Mouse (Mus musculus) thymus, postnatal 14 days (tissue): ENCODE measurements around the gene Noxo1.
A peak's percentile ranks its signal among the peaks of the same experiment; 100 is the strongest.
"Not testable (repeated sequence)": the region's sequence is repeated elsewhere in the genome, so short reads cannot be mapped to it uniquely, and the experiment has no call there.

Experiments
- DNase-seq: peaks from one replicate; pipeline ENCODE4 v3.0.0; 2021

Gene Noxo1

DNA sequence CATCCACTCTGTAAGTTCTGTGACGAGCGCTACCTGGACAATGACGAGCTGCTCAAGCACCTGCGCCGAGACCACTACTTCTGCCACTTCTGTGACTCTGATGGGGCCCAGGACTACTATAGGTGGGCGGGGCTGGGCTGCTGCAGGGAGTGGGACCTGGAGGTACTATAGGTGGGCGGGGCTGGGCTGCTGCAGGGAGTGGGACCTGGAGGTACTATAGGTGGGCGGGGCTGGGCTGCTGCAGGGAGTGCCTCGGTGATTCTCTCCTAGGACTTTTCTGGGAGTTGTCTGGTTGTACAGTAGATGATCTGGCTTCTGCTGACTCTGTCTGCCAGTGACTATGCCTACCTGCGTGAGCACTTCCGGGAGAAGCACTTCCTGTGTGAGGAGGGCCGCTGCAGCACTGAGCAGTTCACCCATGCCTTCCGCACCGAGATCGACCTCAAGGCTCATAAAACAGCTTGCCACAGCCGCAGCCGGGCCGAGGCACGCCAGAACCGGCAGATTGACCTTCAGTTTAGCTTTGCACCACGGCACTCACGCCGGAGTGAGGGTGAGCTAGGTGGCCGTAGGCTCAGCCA, 18.4 kb upstream of the Noxo1 start:
- DNase-seq: no peak

DNA sequence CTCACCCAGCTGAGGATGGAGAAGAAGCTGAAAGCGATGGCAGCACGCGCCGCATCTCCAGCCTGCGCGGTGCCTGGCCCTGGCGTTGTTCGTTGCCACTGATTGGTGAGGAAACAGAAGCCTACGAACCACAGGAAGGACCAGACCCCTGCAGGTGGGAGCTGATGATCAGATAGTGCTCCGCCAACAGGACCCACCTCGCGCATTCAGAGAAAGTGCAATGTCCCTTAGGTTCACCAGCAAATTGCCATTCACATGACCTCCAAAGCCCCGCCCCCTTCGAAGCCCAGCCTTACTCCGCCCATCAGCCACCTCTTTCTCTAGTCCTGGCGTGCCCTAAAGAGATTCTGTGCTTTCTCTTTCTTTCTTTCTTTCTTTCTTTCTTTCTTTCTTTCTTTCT, 9.5 kb upstream of the Noxo1 start:
- DNase-seq: peak; percentile 59

DNA sequence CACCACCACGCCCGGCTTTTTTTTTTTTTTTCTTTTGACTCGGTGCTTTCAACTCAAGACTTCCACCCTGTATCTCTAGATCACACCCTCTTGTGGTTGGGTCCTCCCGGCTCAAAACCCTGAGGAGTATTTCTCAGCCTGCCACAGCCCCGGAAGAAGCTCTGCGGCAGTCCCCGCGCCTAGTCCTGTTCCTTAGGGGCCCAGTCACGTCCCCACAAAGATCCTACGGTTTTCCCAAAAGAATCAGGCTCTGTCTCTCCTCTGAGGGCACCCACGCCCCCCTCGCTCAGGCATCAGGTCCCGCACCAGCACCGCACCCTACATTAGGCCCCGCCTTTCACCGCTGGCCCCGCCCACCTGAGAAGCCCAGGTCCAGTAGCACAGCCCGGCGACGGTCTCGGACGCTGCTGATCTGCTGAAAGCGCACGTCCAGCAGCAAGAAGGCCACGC, 8.9 kb upstream of the Noxo1 start:
- DNase-seq: peak; percentile 72

DNA sequence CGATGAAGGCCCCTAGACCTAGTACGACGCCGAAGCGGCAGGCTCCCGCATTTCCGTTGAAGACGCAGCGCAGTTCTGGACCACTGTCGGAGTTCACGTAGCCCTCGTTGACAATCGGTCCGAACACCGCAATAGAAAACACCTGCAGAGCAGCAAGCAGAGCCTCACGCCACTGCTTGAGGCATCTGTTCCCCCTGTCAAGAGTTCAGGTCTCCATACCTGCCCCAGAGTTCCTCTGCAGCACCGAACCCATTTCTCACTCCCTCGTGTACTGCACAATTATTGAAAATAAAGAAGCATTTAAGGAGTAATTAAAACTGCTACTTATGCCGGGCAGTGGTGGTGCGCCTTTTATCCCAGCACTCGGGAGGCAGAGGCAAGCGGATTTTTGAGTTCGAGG, 8.4 kb upstream of the Noxo1 start:
- no peak for DNase-seq

DNA sequence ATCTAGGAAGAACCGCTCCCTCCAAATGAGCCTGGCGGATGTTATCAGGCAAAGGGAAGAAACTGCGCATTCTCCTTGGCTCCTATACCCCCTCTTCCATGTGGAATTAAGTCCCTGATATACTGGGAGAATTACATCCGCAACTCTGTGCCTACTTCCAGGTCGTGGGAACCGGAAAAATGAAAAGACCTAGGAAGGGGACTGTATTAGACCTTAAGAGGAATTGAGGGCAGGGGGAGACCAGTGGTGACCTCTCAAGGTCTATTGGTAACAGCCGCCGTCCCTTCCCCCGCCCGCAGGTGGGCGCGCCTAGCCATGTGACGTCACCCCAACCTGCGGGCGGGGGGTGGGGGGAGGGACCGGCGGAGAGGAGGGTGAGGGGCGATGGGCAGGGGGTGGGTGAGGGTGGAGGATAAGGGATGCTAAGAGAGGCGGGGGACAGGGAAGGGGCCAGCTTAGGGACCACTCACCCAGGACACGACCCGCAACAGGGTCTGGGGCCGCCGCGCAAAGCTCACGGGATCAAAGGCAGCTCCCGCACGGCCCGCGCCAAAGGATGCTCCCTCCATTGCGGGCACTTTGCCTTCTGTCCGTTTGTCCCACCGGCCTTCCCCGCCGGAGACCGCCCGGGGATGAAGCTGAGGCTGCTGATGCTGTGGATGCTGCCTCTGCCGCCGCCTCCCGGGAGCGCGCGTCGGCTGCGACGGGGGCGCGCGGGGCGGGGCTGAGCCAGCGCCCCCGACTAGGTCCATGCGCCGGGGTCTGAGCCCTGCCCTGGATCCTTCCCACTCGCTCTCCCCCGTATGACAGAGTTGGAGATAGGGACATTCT, 6.6 kb upstream of the Noxo1 start, which contains the start of gene Syngr3:
TSS of gene Syngr3 (minus strand) at position 705 of the 831 bp plus-strand sequence.
- DNase-seq: no peak

DNA sequence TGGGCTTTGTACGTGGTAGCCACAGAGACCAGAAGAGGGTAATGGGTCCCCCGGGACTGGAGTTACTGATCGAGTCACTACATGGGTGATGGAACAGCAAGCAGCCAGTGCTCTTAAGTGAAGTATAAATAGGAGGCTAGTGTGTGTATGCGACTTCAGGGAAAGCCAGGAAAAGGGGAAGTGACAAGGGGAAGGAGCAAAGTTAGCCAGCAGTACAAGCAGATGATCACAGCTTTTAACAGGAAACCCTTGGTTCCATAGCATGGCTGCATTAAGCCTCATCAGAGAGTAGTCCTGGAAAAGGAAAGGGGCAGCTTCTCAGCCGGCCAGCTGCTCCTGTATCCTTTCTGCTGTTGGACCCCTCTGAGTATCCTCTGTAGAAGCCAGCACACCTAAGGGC, 3.6 kb upstream of the Noxo1 start:
- no peak for DNase-seq

DNA sequence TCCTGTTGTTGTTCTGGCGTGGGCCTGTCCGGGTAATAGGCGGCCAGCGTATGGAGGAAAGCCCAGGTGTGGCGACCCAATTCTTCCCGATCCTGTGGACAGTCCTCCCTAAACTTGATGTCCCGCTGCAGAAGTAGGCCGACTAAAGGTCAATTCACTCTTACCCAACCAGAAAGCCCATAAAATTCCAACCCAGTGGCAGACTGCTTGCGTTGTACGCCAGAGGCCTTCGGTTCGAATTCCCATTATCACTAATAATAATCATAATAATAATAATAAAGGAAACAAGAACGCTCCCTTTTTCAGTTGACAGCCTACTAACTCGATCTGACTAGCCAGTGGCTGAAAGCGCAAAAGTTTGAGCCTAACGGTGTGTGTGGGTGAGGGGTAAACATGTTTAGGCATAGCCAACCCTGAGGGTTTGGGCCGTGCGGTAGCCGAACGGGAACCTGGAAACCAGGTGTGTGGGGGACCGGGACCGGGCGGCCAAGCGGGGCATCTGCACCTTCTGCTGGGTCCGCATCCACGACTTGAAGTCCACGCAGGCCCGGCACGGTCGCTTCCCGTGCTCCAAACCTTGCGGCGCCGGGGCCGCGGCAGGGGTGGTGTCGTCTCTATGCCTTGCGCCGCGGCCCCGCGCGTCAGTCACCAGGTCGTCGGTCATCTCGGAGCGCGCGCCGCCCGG, 566 bp upstream of the Noxo1 start:
- no peak for DNase-seq

DNA sequence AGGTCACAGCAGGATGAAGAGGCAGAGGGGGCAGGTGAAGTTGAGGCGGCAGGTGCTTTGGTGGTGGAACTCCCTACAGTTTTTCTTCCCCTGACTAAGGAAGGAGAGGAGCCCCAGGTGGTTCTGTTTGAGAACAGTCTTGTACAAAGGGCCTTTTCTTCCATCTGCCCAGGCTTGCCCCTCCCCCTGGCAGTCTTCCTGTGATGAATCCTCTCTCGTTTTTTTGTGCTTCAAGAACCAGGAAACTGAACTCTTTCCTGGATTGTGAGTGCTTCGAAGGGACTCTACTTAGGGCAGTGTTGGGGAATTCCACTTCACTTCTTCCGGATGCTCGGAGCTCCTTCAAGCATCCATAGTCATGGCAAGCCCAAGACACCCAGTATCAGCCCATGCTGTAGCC, 2.0 kb downstream of the Noxo1 start:
- peak; percentile 48 for DNase-seq

DNA sequence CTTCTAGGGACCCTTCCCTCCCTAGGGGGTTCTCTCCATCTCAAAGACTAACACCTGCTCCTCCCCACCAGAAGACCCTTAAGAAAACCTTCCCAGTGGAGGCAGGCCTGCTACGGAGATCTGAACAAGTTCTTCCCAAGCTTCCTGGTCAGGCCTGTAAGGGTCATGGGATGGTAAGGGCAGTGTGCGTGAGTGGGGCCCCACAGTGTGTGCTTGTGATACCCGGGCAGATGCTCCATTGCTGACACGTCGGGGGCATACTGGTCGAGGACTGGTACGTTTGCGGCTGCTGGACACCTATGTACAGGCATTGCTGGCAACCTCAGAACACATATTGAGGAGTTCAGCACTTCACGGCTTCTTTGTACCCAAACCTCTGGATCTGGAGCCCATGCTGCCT, 2.7 kb downstream of the Noxo1 start:
- DNase-seq: no peak

DNA sequence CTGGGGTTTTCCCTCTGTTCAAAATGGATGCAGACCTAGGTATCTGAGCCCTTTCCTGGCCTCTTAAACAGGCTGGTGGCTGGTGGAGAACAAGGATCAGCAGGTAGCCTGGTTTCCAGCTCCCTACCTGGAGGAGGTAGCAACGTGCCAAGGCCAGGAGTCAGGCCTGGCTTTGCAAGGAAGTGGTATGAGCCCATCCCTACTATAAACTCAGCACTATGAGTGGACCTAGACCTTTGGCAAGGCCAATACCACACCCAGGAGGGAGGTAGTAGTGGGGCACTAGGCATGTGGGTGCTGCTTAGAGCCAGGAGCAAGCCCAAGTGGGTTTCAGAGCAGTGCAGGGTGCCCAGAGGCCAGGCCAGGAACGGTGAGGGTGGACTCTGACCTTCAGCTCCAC, 3.4 kb downstream of the Noxo1 start:
- DNase-seq: no peak

DNA sequence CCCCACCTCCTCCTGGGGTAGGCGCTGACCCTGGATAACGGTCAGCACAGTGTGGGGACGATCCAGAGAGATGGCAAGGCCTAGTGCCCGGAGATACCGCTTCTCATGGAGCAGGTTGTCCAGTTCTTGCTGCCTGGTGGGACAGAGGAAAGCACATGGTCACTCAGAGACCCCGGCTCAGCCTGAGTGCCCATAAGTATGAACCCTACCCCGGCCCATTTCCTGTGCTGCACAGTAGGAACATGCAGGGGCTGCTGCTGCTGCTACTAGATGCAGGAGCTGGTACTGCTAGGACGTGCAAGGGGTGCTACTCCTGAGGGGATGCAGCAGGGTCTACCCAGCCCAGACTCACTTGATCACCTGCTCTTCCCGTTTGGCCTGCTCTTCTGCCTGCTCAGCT, 5.2 kb downstream of the Noxo1 start:
- no peak for DNase-seq

DNA sequence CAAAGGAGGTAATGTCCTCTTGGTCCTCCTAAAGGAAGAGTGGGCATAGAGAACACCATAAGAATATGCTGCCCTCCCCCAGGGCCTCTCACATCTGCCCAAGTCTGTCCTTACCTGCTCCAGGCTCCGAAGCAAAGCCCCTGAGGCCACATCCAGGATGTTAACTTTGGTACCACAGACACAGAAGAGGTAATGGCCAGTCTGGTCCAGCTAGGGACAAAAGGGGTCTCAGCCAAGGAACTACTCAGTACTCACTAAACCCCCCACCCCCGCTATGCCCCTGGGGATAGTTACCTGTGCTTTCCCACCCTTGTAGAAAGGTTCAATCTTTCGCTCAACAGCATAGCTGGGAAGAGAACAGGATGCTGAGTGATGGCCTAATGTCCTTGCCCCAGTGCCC, 9.8 kb downstream of the Noxo1 start:
- DNase-seq: no peak

DNA sequence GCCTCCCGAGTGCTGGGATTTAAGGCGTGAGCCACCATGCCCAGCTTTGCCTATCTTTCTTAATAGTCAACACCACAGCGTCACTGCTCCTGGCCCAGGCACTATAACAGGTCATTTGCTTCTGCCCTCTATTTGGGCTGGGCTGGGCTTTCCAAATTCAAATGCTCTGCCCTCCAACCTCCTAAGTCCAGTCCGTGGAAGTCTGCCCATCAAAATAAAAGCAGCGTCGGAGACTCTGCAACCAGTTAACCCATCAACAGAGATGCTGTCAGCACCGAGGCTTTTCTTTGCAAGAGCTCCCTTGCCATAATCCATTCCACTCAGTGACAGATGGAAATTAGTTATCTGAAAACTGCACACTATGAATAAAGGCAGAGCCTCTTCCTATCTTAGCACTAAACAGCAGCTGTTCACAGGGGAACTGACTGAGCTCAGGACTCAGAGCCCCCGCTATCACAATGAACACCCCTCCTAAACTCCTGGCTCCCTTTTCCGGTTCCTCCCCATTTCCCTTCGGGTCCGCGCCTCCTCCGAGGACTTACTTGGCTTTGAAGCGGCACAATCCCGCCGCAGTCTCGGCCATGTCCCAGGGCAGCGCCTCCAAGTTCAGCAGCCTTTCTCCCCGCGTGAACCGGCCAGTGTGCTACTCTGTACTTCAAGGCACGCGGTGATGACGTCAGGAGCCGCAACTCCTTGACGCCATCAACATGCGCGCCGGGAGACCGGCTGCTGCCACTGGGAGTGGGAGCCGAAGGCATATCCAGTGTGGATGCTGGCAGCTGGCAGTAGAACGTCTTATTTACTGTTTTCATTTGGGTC, 11.2 kb downstream of the Noxo1 start, which contains the start of gene Tbl3:
TSS of gene Tbl3 (minus strand) at position 679 of the 819 bp plus-strand sequence.
- DNase-seq: peak; percentile 93

DNA sequence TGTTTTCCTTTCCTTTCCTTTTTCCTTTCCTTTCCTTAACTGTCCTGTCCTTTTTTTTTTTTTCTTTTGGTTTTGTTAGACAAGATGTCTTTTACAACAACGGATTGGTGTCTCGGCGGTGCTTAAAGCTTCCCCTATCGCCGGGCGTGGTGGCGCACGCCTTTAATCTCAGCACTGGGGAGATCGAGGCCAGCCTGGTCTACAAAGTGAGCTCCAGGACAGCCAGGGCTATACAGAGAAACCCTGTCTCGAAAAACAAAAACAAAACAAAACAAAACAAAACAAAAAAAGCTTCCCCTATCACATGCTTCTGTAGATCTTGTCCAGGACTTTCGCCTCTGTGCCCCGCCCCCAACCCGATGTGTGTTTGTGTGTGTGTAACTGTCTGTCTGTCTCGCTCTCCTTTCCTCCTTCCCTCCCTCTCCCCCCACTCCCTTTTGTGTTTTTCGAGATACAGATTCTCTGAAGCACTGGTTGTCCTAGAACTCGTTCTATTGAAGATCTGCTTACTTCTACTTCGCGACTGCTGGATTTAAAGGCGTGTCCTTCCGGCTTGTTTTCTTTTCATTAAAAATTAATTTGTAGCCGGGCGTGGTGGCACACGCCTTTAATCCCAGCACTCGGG, 11.9 kb downstream of the Noxo1 start:
- DNase-seq: no peak

DNA sequence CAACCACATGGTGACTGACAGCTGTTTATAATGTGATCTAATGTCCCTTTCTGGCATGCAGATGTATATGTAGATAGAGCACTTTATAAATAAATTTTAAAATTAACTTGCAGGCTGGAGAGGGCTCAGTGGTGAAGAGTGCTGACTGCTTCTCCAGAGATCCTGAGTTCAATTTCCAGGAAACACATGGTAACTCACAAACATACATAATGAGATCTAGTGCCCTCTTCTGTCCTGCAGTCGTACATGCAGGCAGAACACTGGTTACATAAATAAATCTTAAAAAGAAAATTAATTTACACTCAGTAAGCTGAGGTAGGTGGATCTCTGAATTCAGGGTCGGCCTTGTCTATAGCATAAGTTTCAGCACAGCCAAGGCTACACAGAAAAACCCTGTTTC, 12.6 kb downstream of the Noxo1 start:
- DNase-seq: no peak

DNA sequence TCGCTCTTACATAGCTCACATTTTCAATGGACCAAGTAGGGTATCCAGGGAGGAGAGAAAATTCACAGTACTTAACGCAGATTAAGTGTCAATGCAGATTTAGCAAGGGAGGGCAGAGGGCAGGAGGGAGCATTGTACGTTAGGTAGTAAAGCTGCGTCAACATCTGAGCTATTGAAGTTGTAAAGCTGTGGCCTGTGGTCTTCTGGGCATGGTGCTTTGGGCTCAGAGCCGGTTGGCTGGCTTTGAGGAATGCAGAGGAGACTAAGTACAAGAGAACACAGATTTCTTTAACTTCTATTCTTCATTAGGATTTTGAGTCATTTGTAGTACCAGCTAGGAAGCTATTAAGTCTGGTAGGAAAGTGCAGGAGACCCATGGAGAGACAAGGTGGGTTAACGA, 19.5 kb downstream of the Noxo1 start:
- DNase-seq: no peak

DNA sequence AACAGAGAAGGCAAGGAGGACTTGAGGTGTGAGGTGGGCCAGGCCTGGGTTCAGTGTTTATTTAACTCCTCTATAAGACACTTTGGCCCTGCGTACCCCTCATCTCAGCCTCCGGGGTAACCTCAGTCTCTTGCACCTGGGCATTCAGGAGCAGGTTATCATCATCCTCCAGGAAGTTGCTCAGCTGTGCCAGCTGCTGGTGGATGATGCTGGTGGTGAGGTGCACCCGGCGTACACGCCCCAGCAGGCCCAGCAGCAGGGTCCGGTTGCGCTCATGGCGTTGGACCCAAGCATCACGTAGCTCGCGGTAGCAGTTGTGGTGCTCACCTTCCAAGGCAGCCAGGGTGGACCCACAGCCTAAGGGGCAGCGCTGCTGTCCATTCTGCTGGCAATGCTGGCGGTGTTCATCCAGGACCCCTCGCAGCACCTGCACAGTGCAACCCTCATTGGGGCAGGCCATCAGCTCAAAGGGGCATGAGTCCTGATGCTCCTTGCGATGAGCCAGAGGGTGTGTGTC, 20.2 kb downstream of the Noxo1 start:
- DNase-seq: no peak

DNA sequence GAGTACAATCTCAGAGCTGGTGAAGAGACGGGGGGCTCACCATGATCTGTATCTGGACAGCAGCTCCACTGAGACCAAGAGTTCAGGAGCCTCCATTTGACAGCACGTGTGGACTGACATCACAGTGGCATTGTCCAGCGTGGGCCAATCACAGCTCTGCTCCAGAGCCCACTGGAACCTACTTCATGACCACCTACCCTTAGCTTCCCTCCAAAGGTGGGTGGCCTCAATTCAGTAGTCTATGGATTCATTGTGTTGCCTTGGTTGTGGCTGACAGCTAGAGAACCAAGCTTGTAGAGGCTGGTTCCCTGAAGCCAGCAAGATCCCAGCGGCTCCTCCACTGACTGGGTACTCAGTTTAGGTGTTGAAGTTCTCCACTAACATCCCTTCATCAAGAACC, 21.9 kb downstream of the Noxo1 start, which contains the start of the genes Rnf151 and Rps2:
TSS of gene Rnf151 (minus strand) at position 121 of the 400 bp plus-strand sequence.
TSS of gene Rps2 (plus strand) at position 174 of the 400 bp plus-strand sequence.
- DNase-seq: no peak

DNA sequence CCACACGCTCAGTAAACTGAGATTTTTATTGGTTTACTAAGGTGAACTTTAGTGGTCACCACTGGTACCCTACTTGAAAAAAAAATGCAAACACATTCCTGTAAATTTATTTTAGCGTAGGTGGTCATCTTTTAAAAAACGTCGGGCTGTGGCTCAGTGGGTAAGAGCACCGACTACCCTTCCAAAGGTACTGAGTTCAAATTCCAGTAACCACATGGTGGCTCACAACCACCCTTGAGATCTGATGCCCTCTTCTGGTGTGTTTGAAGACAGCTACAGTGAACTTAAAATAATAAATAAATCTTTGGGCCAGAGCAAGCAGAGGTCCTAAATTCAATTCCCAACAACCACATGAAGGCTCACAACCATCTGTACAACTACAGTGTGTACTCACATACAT, 22.9 kb downstream of the Noxo1 start:
- DNase-seq: not testable (repeated sequence)

DNA sequence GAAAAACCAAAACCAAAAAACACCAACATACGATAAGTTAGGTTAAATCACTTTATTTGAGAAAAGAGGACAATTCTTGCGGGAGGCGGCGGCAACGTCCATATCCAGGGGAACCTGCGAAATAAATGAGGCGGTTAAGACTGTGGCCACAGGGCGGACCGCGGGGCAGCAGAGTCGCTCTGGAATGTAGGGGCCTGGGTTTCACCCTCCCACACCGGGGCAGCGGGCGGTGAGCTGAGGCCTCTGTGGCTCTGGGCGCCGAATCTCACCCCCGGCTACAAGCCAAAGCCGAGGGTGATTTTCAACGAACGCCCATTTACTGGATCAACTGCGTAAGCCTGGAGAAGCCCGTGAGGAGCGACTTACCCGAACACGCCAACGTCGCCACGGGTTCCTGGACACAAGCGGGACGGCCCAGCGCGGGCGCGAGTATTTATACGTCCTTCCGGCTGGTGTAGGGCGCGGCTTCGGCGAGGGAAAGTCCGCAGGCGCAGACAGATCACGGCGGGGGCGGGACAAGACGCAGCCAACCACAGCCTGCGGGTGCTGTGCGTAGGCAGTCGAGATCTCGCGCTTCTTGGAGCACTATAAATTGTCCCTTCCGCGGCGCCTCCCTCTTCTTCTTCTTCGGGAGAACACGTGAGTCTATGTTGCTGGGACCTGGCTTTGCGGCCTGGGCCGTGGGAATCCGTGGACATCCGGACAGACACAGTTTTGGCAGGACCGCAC, 23.6 kb downstream of the Noxo1 start:
- peak; percentile 98 for DNase-seq

DNA sequence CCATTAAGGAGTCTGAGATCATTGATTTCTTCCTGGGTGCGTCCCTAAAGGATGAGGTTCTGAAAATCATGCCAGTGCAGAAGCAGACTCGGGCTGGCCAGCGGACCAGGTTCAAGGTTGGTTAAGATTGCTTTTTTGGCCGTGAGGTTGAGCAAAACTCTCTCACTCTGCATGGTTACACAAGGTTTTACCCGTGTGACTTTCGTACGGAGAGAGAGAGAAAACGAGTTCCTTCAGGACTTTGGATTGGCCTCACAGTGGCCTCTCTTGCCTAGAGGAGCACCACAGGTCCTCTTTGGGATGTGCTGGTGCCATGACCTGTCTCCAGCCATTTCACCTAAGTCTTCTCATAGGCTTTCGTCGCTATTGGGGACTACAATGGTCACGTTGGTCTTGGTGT, 24.6 kb downstream of the Noxo1 start:
- DNase-seq: not testable (repeated sequence)
